Mouse (Mus musculus): ENCODE measurements around the gene Rhpn2.

The Rhpn2 gene

DNA sequence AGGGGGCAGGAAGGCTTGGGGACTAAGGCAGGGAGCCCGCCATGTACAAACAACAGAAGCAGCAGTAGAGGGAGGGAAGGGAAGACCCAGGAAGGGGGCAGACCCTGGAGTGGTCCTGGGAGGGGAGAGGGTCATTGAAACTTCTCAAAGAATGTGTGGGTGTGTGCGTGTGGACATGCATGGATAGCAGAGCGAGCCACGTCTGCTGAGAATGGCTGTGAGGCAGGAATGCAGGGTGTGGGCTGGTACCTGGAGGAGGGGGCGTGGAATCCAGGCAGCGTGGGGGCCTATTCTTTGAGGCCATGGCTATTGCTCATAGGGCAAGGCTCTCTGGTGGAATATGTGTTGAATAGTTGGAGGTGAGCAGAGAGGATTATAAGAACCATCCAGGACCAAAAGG, 54.7 kb downstream of the Rhpn2 start:
- no peak for DNase-seq (ENCODE audit: low spot score)

- DNase-seq (ENCODE audit: low spot score): no peak
Observed at GRCm38 (mm10) chr7:35392935-35393334, 59.0 kb downstream of the Rhpn2 start.

- peak; percentile 22 for DNase-seq (ENCODE audit: low spot score)
Observed at GRCm38 (mm10) chr7:35395734-35396456, 61.9 kb downstream of the Rhpn2 start.

GRCm38 (mm10) chr7:35396542-35397168, 62.7 kb downstream of the Rhpn2 start, which contains the start of the genes Faap24 and Cep89:
TSS of gene Faap24 (minus strand) at chr7:35396836.
TSS of gene Cep89 (plus strand) at chr7:35397035.
- DNase-seq (ENCODE audit: low spot score): peak; percentile 96

GRCm38 (mm10) chr7:35401169-35401568, 67.2 kb downstream of the Rhpn2 start:
- no peak for DNase-seq (ENCODE audit: low spot score)

DNA sequence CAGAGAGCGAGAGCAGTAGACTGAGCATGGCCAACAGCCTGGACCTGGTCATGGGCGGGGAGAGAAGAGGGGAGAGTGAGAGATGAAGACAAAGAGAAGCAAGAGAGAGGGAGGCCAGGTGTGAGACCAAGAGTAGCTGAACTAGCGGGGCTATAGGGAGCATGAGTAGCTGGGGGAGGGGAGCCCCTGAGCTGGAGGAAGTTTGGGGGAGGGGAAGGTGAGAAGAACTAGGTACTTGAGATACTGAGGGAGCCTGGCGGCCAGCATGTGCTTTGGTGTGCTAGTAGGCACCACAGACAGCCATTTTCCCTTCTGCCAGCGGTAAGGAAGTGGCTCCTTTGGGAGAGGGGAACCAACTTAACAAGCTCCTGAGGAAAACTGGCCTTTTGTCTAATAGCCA, 81.3 kb downstream of the Rhpn2 start:
- DNase-seq (ENCODE audit: low spot score): no peak

DNA sequence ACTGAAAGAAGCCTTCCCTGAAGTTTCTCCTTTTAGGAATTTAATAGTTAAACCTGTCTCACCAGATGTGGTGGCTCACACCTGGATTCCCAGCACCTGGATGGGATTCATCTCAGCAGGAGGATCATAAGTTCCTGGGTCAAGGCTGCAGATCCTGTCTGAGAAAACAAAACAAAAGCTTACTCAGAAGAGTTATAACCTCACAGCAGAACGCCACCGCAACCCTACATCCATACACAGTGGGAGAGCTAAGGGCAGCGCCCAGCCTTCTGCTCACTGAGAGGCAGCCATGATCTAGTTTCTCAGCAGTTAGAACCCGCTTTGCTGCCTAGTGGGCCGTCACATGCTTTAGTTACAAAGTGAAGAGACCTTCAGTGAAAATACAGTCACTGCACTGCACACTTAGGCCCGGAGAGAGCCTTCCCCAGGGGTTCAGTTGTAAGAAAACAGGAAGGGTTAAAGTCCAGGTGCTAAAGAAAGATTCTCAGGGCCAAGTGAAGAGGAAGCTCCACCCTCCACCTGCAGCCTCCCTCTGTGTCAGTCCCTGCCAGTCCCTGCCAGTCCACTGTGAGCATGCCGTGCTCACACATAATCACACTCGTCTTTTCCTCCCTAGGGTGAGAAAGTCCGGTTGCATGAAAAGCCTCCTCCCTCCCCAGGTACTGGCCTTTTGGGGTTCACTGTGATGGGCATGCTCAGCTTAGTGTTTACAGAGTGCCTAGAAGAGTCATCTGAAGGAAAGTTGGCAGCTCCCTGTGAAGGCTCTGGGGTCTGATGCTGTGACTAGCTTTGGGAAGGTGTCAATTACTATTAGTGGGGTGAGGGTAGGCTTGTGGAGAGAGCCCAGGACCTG, 82.1 kb downstream of the Rhpn2 start:
- DNase-seq (ENCODE audit: low spot score): no peak

DNA sequence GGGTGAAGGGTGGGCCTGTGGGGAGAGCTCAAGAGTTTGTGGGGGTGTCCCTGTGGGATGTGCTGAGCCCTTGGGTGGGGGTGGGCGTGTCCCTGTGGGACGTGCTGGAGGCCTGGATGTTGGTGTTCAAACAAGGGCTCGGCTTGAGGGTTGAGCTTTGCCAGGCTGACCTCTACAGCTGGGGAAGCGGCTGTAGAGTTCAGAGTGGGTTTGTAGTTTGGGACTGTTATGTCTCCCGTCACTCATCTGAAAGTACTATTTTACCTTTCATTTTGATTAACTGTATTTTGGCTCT, 82.6 kb downstream of the Rhpn2 start:
- no peak for DNase-seq (ENCODE audit: low spot score)

DNA sequence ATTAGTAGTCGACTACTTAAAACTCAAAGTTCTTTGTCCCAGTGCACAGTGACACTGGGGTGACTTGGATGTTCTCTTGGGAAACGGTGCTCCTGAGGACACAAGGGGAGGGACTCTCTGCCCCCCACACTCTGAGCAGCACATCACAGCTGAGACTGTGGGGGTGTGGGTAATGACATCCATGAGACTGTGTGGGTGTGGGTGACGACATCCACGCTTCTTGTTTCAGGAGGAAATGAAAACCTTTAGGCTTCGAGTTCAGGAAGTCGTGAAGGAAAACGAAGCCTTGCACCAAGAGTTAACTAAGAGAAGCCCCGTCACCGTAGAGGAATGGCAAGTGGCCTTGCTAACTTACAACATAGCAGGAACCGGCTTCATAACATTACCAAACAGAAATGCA, 89.1 kb downstream of the Rhpn2 start:
- no peak for DNase-seq (ENCODE audit: low spot score)

GRCm38 (mm10) chr7:35428146-35428545, 94.2 kb downstream of the Rhpn2 start:
- DNase-seq (ENCODE audit: low spot score): no peak

DNA sequence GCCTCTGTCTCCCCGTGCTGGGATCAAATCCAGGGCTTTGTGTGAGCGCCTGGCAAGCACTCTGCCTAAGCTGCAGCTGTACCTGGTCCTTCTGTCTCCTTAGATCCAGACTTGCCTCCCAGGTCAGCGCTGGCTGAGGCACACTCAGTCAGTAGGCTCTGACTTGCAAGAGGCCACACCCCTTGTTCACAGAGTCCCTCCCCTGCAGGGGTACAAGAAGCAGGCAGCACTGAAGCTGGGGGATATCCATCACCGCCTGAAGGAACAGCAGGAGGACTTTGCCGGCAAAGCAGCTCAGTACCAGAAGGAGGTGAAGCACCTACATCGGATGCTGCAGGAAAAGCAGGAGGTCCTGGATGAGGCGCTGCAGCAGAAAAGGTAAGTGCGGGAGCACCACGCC, 101.3 kb downstream of the Rhpn2 start:
- no peak for DNase-seq (ENCODE audit: low spot score)

Data from embryo, embryonic 10 days (tissue).